Mouse (Mus musculus) E14TG2a.4 (cell line): ENCODE measurements around the gene Zc3h10.

ENCODE experiments used
- CTCF ChIP-seq: conservative IDR thresholded peaks from 2 replicates; pipeline ENCODE4 v1.5.1; 2014; ENCODE audit warnings: low read length
- POU5F1 ChIP-seq: IDR thresholded peaks from 2 replicates; pipeline ENCODE4 v1.6.1; 2014; ENCODE audit warnings: low read length, borderline replicate concordance

DNA sequence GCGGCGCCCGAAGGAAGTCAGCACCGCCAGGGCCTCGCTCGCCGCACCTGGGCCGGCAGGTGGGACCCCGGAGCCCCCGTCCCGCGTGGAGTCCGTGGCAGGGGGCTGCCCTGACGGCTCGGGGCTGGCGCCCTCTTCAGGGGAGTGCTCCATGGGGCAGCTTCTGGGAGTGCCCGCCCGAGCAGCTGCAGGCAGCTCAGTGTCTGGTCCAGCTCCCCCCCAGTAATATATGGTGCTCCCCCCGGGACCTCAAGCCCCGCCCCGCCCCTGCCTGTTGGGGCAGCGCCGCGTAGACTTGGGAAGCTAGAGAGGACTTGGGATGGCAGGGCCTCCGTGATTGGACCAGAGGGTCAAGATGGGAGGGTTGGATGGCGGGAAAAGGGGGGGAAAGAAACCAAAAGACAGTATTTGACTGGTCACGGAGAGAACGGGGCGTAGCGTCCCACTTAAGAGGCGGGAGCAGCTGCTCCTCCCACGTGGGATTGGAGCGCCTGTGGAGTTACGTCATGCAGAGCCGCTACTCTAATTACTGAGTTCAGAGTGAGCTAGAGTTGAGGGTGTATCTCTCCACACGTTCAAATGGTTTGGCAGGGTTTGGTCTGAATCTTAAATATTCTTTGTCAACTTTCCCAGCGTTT is 21.8 kb downstream of the Zc3h10 start, which contains the start of gene Esyt1:
- TF ChIP-seq CTCF (no peak), POU5F1 (no peak)
